Mouse (Mus musculus) forebrain, embryonic 14.5 days (tissue): ENCODE measurements around the gene 1110059E24Rik. TPM values are rescaled to one million over a fixed set of nuclear protein-coding genes. Genes with fewer than 3 reads are reported as not detected.
"Not testable (repeated sequence)": the region's sequence is repeated elsewhere in the genome, so short reads cannot be mapped to it uniquely, and the experiment has no call there.

Experiments
- ATAC-seq: fragments of 200-750 bp; cut with Nextera tagmentation; 2 replicates; pipeline ENCODE4 v1.8.0; 2017; ENCODE audit warnings: mild to moderate bottlenecking, moderate library complexity
- DNase-seq: peaks from one replicate; pipeline ENCODE4 v3.0.0-alpha.2; 2015; ENCODE audit warnings: low spot score
- H3K27ac ChIP-seq: fragments of 300-500 bp; sonication (generic); 2 replicates; pipeline ENCODE4 v1.5.1; 2014; ENCODE audit warnings: low read depth, mild to moderate bottlenecking, control low read depth, low read length, moderate library complexity
- H3K27me3 ChIP-seq: fragments of 300-500 bp; sonication (generic); replicated peaks from 2 replicates; pipeline ENCODE4 v1.6.1; 2014; ENCODE audit warnings: low read length, control low read depth, mixed read lengths; ENCODE audit not compliant: control insufficient read depth, insufficient read depth
- H3K36me3 ChIP-seq: fragments of 300-500 bp; sonication (generic); 2 replicates; pipeline ENCODE4 v1.6.1; 2014; ENCODE audit warnings: low read length, control low read depth; ENCODE audit not compliant: control insufficient read depth, insufficient read depth
- H3K4me1 ChIP-seq: fragments of 300-500 bp; sonication (generic); 2 replicates; pipeline ENCODE4 v1.6.1; 2014; ENCODE audit warnings: antibody characterized with exemption, low read length, control low read depth; ENCODE audit not compliant: control insufficient read depth, insufficient read depth
- H3K4me2 ChIP-seq: fragments of 300-500 bp; sonication (generic); 2 replicates; pipeline ENCODE4 v1.6.1; 2014; ENCODE audit warnings: mild to moderate bottlenecking, control low read depth, low read length
- H3K4me3 ChIP-seq: fragments of 300-500 bp; sonication (generic); 2 replicates; pipeline ENCODE4 v1.5.1; 2014; ENCODE audit warnings: low read depth, low read length, control low read depth
- H3K9ac ChIP-seq: fragments of 300-500 bp; sonication (generic); 2 replicates; pipeline ENCODE4 v1.6.1; 2014; ENCODE audit warnings: mild to moderate bottlenecking, low read length, control low read depth, moderate library complexity
- H3K9me3 ChIP-seq: fragments of 300-500 bp; sonication (generic); replicated peaks from 2 replicates; pipeline ENCODE4 v1.6.1; 2016; ENCODE audit warnings: low read length, control low read depth, mixed read lengths; ENCODE audit not compliant: control insufficient read depth
- WGBS: fragments of 180-500 bp; shearing (Covaris S2); extraction: QIAGEN DNeasy Blood & Tissue Kit; methylation state at CpG from one replicate; pipeline ENCODE4 v1.1.7; 2014; 5-methylcytosine and 5-hydroxymethylcytosine counted together
- polyA plus RNA-seq: library from polyadenylated mRNA; unstranded; fragments of >200 nt; fragmentation: Nextera tagmentation; extraction: Ambion mirVana; gene quantifications from 2 replicates; pipeline ENCODE4 v1.2.1, GENCODE M21; 2014

The 1110059E24Rik gene
- polyA plus RNA-seq, 1 experiment from 2014 or later: 81.4 TPM

- ATAC-seq (no peak), DNase-seq (no peak)
- Histone ChIP-seq H3K9ac (no peak overlapping the region), H3K27ac (no peak overlapping the region), H3K36me3 (no peaks in the 10 kb centered on the region), H3K9me3 (no peaks in the 10 kb centered on the region), H3K4me2 (no peak overlapping the region), H3K4me1 (no peaks in the 10 kb centered on the region), H3K27me3 (no peaks in the 10 kb centered on the region), H3K4me3 (no peak overlapping the region)
- 50% methylated on average over 1 of the region's 1 CpGs for WGBS
Observed at GRCm38 (mm10) chr19:21629501-21629900, 23.3 kb downstream of the 1110059E24Rik start.

DNA sequence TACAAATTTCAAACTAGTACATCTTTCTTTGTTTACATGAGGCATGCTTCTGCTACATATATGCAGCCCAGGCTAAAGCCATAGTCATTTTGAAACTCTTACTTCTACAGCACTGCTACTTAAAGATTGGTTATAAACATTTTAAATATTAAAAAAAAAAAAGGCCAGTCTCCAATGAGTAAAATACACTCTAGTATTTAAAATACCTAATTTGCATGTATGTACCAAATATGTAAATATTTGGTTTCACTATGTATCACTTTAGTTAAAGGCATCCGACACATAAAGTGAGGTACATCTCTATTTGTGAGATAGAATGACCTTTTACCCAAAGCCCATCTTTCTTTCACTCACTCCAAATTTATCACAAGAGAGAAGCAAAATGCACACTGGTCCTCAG lies 23.7 kb downstream of the 1110059E24Rik start:
- no peak overlapping the region for H3K4me2 ChIP-seq
- no peak overlapping the region for H3K27ac ChIP-seq
- H3K9me3 ChIP-seq: no peaks in the 10 kb centered on the region
- ATAC-seq: no peak
- no peak overlapping the region for H3K4me3 ChIP-seq
- no peak overlapping the region for H3K9ac ChIP-seq
- H3K36me3 ChIP-seq: no peaks in the 10 kb centered on the region
- DNase-seq: no peak
- H3K4me1 ChIP-seq: no peaks in the 10 kb centered on the region
- 94% methylated on average over 1 of the region's 1 CpGs for WGBS
- H3K27me3 ChIP-seq: no peaks in the 10 kb centered on the region

DNA sequence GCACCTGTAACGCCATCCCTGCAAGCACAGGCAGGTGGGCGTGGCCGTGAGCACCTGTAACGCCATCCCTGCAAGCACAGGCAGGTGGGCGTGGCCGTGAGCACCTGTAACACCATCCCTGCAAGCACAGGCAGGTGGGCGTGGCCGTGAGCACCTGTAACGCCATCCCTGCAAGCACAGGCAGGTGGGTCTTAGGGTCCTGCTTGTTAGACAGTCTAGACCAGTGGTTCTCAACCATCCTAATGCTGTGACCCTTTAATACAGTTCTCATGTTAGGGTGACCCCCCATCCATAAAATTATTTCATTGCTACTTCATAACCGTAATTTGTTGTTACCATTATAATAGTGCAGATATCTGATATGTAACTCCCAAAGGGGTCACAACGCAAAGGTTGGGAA lies 24.3 kb downstream of the 1110059E24Rik start:
- 65% methylated on average over 11 of the region's 11 CpGs for WGBS
- not testable (repeated sequence) for H3K27me3 ChIP-seq, H3K9me3 ChIP-seq, H3K9ac ChIP-seq, H3K36me3 ChIP-seq, H3K4me3 ChIP-seq, H3K4me2 ChIP-seq, H3K27ac ChIP-seq, ATAC-seq, DNase-seq, H3K4me1 ChIP-seq

DNA sequence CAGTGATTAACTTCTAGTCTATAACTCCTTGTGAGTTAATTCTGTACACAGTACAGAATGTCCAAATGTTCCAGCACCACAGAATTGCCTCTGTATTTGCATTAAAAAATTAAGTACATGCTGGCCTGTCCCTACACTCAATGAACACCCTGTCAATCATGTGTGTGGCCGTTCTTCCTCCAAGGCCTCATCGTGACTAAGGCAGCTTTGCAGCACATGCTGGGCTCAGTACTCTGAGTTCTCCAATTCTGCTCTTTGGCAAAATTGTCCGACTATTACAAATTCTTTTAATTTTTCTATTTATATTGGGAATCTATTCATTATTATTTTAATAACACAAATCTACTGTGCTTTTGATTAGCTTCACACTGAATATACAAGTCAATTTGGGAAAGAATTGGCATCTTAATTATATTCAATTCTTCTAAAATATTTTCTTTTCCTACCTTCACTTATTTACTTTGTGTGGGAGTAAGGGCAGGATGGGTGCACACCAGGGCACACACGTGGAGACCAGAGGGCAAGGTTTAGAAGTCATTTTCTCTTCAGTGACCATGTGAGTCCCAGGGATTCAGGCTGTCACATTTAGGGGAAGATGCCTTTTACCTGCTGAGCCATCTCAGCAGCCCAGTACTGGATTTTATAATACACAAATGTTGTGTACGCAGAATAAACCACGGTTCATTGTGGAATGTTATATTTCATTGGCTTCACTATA lies 26.3 kb downstream of the 1110059E24Rik start:
- Histone ChIP-seq H3K4me2 (no peak overlapping the region), H3K4me3 (no peak overlapping the region), H3K9ac (no peak overlapping the region), H3K4me1 (no peaks in the 10 kb centered on the region), H3K27ac (no peak overlapping the region), H3K36me3 (no peaks in the 10 kb centered on the region), H3K27me3 (no peaks in the 10 kb centered on the region), H3K9me3 (no peaks in the 10 kb centered on the region)
- WGBS: 90% methylated on average over 6 of the region's 6 CpGs
- no peak for ATAC-seq
- DNase-seq: no peak

GRCm38 (mm10) chr19:21624148-21624535 lies 28.6 kb downstream of the 1110059E24Rik start:
- ATAC-seq: no peak
- H3K9ac ChIP-seq: no peak overlapping the region
- H3K9me3 ChIP-seq: no peaks in the 10 kb centered on the region
- H3K27me3 ChIP-seq: no peaks in the 10 kb centered on the region
- H3K36me3 ChIP-seq: no peaks in the 10 kb centered on the region
- H3K4me1 ChIP-seq: no peaks in the 10 kb centered on the region
- WGBS: 92% methylated on average over 4 of the region's 4 CpGs
- no peak for DNase-seq
- no peak overlapping the region for H3K4me3 ChIP-seq
- H3K27ac ChIP-seq: no peak overlapping the region
- no peak overlapping the region for H3K4me2 ChIP-seq

- ATAC-seq: no peak
- H3K27me3 ChIP-seq: no peaks in the 10 kb centered on the region
- H3K4me1 ChIP-seq: no peaks in the 10 kb centered on the region
- no peak overlapping the region for H3K9ac ChIP-seq
- 76% methylated on average over 3 of the region's 3 CpGs for WGBS
- H3K4me2 ChIP-seq: no peak overlapping the region
- no peaks in the 10 kb centered on the region for H3K9me3 ChIP-seq
- DNase-seq: no peak
- no peaks in the 10 kb centered on the region for H3K36me3 ChIP-seq
- no peak overlapping the region for H3K4me3 ChIP-seq
- H3K27ac ChIP-seq: no peak overlapping the region
Observed at GRCm38 (mm10) chr19:21623410-21624147, 29.2 kb downstream of the 1110059E24Rik start.

GRCm38 (mm10) chr19:21615801-21616200 lies 37.0 kb downstream of the 1110059E24Rik start:
- whole genome bisulfite sequencing: 95% methylated on average over 3 of the region's 3 CpGs
- H3K9ac ChIP-seq: no peak overlapping the region
- H3K4me3 ChIP-seq: no peak overlapping the region
- H3K27ac ChIP-seq: no peak overlapping the region
- H3K4me2 ChIP-seq: no peak overlapping the region
- H3K36me3 ChIP-seq: no peaks in the 10 kb centered on the region
- H3K9me3 ChIP-seq: no peaks in the 10 kb centered on the region
- no peaks in the 10 kb centered on the region for H3K27me3 ChIP-seq
- DNase-seq: no peak
- peaks cover 9% of the 10 kb centered on the region; the same call in 1 of the 2 replicates for H3K4me1 ChIP-seq
- no peak for ATAC-seq

- H3K4me1 ChIP-seq: peaks cover 9% of the 10 kb centered on the region; the same call in 1 of the 2 replicates
- no peak overlapping the region for H3K4me2 ChIP-seq
- H3K9me3 ChIP-seq: no peaks in the 10 kb centered on the region
- no peak overlapping the region for H3K9ac ChIP-seq
- ATAC-seq (no peak), DNase-seq (no peak)
- no peak overlapping the region for H3K4me3 ChIP-seq
- H3K27me3 ChIP-seq: no peaks in the 10 kb centered on the region
- 32% methylated on average over 9 of the region's 9 CpGs for WGBS
- H3K27ac ChIP-seq: no peak overlapping the region
- H3K36me3 ChIP-seq: no peaks in the 10 kb centered on the region
Observed at GRCm38 (mm10) chr19:21611725-21612575, 40.8 kb downstream of the 1110059E24Rik start.
